Mouse (Mus musculus): ENCODE data around the gene Treml1.

- no peak for TF ChIP-seq CTCF (IDR thresholded peaks at IDR 0.05; ENCODE audit: insufficient read depth, low read length)
- no peak for TF ChIP-seq POLR2A (IDR thresholded peaks at IDR 0.05; ENCODE audit: borderline replicate concordance, extremely low read depth, low read depth, low read length)
Measured at GRCm38 (mm10) chr17:48391446-48391845, 31.7 kb downstream of the Treml1 start.

All from lung, adult 2 months (tissue).